Mouse (Mus musculus) G1E-ER4 (cell line): ENCODE results near the gene Gprc6a. TPM values are rescaled to one million over a fixed set of nuclear protein-coding genes. Genes with fewer than 3 reads are reported as not detected.

ENCODE experiments used
- GATA1 ChIP-seq: IDR thresholded peaks from one replicate; pipeline ENCODE4 v1.8.0; 2012; ENCODE audit warnings: low read length, inconsistent platforms
- polyA plus RNA-seq: library from polyadenylated mRNA; stranded (reverse); fragments of >175 nt; gene quantifications from 2 replicates; pipeline ENCODE4 v1.2.3, GENCODE M21; 2012

Gene Gprc6a
- polyA plus RNA-seq, result not detected in 2 replicates

- TF ChIP-seq GATA1, result no peak
Observed at GRCm38 (mm10) chr10:51631411-51632136, at the start of gene Gprc6a. Gprc6a (minus strand) TSS chr10:51631461.

DNA sequence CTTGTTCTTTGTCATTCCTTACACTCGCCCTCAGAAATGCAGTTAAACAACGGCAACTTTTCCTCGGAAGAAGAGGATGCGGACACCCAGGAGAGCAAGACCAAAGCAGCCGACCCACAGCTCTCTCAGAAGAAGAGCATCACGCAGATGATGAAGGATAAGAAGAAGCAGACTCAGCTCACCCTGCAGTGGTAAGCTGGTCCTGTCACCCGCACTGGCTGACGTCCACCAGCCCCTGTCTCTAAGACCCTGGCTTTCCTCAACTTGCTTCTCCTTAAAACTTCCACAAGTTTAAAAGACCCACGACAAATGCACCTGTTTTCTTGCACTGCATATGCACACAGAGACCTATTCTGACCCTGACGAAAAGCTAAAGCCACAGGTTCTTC is 47.0 kb upstream of the Gprc6a start:
- TF ChIP-seq GATA1, result no peak

DNA sequence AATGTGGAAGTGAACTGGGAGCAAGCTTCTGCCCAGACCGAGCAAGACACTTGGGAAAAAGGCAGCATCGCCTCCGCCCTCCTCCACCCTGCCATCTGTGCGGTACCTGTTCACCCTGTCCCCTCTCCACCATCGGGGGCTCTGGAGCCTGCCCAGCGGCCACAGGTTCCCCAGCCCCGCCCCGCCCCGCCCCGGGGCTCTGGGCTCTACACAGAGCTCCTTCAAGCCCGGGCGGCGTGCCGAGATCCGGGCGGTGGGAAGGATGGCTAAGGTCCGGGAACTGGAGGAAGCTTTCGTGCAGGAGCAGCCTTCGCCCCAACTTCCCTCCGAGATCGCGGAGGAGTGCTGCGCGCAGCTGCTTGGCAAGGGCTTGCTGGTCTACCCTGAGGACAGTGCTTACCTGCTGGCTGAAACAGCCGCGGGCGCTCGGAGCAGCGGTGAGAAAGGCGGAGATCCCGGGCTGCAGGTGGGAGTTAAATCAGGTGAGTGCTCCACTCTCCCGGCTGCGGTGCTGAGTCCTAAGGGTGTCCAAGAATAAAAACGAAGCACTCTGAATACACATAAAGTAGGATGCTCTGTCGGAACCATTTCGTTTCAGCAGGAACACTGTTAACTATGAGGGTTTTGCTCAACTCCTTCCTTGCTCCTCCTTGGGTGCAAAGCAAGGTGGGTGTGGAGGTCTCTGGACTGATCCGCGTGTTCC is 46.4 kb upstream of the Gprc6a start, which contains the start of gene Rfx6:
Gene Rfx6, plus strand, starts transcription at position 209 of the 703 bp plus-strand sequence.
- no peak for TF ChIP-seq GATA1

- no peak for TF ChIP-seq GATA1
Observed at GRCm38 (mm10) chr10:51672082-51672779, 41.0 kb upstream of the Gprc6a start.

DNA sequence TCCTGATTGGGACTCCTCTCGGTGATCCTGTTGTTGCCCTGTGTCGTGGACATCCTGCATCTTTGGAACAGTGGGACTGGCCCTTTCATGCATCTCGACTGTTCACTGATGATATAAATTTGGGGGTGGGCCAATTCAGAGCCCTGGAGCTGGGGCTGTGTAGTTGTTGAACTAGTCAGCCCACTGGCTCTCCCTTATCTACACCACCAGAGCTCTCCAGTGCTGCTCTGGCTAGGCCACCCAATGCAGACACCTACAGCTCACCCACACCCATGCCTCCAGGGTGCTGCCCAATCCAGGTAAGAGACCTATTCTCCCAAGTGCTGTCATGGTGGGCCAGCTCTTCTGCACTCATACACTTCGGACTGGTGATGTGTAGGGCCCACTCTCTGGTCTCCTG is 40.3 kb upstream of the Gprc6a start:
- no peak for TF ChIP-seq GATA1

DNA sequence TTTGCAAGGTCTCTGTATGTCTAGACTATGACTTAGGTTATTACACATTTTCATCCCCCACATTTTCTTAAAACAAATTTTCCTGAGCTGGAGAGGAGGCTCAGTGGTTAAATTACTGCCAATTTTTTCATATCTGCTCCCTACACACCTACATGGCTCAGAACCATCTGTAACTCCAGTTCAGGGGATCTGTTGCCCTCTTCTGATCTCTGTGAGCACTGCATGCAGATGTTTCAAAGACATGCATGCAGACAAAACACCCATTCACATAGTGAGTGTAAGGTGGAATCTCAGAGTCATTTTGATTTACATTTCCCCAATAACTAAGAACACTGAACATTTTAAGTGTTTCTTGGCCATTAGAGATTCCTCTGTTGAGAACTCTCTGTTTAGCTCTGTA is 38.1 kb upstream of the Gprc6a start:
- no peak for TF ChIP-seq GATA1

GRCm38 (mm10) chr10:51657324-51657723 is 26.1 kb upstream of the Gprc6a start:
- no peak for TF ChIP-seq GATA1

DNA sequence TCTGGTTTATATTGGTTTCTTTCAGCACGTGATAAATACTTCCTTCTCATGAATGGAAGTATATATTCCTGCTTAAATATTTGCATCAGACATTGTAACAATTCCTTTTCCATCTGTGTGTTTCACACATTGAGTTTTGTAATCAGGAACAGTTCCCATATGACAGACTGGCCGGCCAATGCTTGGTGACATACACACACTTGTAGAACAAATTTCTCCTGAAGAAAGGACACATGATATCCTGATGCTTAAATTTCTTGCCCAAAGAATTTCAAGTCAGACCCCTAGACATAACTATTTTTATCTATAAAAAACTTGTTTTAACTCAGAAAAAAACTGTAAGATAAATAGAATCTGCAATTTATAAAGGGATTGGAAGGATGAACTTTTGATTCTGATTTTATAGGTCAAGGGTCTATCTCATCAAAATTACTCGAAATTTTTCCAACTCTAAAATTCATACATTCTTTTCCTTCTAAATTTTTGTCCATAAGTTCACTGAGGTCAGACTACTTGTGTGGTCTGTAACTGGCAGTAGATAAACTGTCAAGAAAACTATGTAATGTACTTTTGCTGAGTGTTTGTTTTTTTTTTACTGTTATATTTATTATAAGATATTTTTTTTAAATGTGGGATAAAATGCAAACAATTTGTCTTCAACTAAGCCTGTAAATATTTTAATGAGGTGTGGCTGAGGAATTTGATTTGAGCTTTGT is 18.4 kb upstream of the Gprc6a start:
- TF ChIP-seq GATA1, result no peak

GRCm38 (mm10) chr10:51621193-51621592 is 10.1 kb downstream of the Gprc6a start:
- no peak for TF ChIP-seq GATA1

DNA sequence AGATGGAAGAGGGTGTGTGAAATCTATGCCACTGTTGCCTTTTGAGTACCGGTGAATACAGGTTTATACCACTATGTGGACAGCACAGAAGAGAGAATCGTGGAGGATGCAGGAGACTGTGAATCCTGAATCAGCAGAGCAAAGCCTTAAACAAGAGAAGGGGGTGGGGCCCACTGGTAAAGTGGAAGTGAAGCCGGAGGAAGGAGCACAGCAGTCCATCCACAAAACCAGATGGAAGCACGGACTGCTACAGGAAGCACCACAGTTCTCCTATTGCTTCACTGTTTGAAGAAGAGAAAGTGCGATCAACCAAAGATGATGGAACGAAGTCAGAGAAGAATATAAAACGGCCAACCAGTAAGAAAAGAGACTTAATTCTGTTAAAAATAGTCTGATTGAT is 11.1 kb downstream of the Gprc6a start:
- no peak for TF ChIP-seq GATA1

- no peak for TF ChIP-seq GATA1
Observed at GRCm38 (mm10) chr10:51618538-51618937, 12.7 kb downstream of the Gprc6a start.

DNA sequence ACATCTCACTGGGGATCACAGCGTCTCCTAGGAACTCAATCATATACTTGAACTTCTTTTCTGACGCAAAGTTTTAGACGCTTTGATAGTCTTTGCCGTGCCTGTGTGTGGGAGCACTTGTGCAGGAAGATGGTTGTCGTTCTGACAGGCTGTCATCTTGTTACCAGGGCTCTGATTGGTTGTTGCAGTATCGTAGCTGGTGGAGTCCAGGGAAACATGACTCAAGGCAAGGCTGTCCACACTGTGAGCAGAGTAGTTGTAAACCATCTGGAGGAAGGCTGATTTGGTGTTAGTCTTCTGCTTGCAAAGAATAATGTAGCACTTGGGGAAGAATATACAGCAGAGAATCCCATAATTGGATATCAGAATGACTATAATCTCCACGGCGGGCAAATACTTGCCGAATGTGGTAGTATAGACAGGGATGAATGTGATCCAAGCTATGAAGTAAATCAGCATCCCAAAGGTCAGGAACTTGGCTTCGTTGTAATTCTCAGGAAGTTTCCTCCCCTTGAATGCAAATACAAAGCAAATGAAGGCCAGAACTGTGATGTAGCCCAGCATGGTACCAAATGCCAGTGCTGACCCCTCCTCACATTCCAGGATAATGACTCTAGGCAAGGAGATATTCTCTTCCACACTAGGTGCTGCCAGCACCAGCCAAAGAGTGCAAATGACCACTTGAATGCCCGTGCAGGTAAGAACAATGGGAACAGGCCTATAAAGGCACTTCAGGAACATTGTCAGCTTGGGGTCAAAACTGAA is 16.3 kb downstream of the Gprc6a start:
- TF ChIP-seq GATA1, result no peak

DNA sequence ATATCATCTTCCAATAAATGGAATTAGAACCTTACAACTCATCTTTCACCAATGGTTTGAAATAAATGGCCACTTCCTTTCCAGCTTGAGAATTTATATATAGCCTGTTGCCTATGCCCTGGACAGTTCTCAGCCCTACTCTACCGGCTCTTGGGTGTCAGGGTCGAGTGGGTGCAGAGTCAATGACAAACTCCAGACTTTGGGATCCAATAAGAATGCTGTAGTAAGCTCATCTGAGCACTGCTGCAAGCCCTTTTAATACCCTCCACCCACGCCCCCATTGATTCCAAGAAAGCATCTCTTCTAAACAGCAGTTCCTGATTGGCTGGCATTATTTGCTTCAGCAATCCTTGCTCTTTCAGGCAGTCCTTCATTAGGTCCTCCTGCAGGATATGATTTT is 17.8 kb downstream of the Gprc6a start:
- no peak for TF ChIP-seq GATA1

DNA sequence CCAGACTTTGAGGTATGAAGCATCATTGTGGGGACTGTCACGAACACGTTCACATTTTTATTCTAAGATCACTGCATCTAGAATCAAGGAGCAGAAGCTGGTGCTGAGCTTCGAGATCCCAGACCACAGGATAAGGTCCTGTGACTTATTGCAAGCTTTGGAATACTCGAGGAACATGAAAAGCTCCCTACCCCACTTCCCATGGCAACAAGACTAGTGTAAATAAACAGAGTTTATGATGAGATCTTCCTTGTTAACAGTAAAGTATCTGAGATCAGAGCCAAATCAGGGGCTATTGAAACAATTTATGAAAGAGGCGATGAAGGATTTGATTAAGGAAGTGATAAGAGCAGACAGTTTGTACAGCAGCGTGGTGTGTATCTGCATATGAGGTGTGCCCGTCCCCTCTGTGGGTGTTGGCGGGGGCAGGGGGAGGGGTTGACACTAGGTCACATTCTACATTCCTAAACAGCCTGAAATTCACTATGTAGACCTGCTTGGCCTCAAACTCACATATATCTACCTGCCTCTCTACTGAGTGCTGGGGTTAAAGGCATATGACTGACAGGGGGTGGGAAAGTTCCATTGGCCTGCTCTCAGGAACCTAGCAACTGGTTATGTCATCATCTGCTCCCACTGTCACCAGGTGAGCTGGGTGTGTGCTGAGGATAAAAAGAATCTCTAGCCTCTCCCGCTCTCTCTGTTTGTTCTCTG is 19.1 kb downstream of the Gprc6a start:
- no peak for TF ChIP-seq GATA1

DNA sequence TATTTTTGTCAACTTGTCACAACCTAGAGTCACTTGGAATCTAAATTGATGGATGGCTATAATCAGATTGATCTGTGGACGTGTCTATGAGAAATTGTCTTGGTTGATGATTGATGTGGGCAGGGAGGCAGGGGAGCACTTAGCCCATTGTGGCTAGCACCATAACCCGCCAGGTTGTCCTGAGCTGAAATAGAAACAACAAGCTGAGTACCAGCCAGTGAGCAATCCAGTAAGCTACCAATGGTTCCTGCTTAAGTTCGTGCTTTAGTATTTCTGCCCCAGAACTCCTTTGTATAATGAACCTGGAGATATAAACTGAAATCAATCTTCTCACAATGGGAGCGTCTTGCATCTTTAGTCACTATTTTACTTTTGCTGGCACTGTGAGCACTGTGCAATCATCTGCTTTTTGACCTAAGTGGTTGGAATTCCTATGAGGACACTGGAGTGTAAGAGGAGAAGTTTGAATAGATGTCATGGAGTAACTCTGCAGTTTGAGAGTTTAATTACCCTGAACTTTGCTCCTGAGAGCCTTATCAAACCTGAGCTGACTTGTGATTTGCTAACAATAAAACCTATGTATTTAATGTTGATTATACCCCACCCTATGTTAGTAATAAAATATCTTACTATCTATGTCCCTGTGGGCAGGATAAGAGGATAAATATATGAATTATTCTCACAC is 21.4 kb downstream of the Gprc6a start:
- no peak for TF ChIP-seq GATA1
